Mouse (Mus musculus): ENCODE data around the gene Thg1l.

The Thg1l gene

DNA sequence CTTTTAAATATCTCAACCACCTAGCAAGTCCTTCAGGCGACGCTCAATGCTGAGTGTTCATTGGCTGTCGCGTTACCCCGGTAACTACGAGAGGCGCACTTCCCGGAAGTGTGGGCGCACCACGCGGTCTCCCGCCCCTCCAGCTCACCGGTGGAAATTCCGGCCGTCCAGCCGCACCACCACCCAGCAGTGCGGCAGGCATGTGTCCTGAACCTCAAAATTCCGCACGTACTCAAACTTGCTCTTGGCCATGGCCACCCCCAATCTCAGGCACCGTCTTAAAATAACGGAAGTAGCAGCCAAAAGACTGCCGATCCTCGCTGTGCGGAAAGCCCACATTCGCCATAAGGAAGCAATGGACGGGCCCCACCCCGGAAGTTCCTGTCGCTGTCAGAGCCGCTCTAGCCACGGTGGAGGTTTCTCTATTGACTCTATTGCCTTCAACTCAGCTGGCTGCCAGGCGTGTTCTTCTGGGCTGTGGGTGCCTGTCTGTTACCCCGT lies at the start of gene Thg1l:
Thg1l (minus strand) TSS at position 368 of the 501 bp plus-strand sequence.
- DNase-seq, result peak; percentile 91

DNA sequence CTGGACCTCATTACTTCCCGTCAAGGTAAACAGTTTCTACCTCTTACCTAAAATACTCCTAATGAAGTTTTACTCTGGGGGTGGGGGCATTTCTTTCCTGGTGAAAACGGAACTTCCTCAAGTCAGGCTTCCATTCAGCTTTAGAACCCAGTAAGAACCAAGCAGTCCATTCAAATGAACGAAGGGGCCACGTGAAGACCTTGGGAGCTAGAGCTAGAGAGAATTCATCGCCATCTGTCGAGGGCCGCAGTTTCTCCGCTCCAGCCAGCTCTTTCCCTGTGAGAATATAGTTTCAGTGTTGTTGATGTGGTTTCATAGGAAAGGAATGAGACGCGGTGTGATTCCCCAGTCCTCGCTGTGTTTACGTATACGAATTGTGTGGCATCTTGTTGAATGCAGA lies 36.8 kb upstream of the Thg1l start:
- no peak for DNase-seq

DNA sequence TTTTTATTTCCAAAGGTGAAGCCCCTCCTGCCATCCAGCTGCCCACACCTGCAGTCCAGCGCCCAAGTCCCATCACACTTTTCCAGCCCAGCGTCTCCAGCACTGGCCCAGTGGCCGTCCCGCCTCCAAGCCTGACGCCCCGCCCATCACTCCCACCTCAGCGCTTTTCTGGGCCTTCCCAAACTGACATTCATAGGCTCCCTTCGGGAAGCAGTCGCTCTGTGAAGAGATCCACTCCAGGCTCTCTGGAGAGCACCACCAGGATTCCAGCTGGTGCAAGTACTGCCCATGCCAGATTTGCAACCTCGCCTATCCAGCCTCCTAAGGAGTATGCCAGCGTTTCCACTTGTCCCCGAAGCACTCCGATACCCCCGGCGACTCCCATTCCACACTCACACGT lies 36.3 kb upstream of the Thg1l start:
- DNase-seq, result peak; percentile 8

DNA sequence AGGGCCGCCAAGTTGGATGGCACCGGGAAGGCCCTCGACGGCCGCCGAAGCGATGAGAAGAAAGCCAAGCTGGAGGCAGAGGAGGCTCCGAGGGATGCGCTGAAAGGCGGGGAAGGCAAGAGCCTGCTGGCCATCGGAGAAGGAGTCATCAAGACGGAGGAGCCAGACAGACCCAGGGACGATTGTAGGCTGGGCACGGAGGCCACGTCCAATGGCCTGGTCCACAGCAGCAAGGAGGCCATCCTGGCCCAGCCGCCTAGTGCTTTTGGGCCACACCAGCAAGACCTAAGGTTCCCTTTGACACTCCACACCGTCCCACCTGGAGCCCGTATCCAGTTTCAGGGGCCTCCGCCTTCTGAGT lies 25.6 kb upstream of the Thg1l start:
- DNase-seq, result no peak

DNA sequence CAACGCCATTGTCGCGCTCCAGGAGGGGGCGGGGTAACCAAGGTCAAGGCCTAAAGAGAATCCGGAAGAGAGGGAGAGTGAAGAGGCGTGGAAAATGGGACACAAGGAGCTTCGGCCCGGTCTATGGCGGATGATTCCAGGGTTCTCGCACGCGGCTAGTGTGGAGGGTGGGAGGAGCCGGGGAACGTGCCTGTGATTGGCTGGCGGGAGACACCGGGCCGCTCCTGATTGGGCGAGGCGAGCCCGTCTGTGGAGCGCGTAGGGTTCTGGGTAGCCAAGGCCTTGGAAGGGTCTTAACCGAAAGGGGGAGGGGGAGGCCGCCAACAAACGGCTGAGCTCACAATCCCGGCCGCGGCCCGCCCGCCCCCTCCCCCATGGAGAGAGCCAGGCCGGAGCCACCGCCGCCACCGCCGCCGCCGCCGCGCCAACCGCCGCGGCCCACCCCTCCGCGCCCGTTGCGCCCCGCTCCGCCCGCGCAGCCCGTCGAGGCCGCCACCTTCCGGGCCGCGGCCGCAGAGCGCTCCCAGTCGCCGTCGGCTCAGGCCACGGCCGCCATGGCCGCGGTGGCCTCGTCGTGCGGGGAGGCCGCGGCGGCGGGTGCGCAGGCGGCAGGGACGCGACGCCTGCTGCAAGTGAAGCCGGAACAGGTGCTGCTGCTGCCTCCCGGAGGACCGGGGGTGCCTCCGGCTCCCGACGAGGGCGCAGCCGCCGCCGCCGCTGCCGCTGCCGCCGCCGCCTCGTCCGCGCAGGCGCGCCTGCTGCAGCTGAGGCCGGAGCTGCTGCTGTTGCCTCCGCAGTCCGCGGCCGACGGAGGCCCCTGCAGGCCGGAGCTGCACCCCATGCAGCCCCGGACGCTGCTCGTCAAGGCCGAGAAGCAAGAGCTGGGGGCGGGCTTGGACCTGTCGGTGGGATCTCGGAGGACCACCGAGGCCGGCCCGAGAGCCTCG lies 24.9 kb upstream of the Thg1l start, which contains the start of gene Sox30:
Sox30 (plus strand) TSS at position 365 of the 947 bp plus-strand sequence.
- DNase-seq, result peak; percentile 75

DNA sequence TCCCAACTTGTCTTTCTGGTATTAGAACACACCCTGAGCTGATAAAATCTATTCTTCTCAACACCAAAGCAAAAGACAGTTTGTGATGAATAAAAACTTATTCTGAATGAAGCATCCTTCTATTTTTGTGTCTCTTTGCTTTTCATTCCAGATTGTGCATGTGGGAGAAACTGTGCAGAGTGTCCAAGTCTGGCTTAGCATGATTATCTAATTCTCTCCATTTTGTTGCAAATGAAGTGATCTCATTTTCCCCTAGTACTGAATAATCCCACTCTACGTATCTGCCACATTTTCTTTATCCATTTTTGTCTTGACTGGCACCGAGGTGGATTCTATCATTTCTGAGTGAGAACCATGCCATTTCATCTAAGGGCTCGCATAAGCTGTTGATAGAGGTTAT lies 20.8 kb upstream of the Thg1l start:
- no peak for DNase-seq

DNA sequence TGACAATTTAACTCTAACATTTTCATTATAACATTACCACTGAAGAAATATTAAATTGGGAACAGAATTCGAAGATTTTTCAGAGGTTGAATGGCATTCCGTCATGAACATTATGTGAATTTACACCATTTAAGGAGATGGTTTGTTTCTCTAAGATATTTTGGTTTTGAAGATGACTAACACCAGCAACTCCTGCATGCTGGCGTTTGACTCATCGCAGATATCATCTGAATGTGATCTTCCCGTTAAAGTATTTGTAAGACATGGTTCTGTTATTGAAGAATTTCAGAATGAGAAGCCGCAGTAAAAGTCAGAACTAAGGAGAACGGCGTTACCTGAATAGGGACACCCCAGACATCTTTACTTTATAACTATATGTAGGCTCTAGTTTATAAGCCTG lies 19.2 kb upstream of the Thg1l start:
- DNase-seq, result no peak

DNA sequence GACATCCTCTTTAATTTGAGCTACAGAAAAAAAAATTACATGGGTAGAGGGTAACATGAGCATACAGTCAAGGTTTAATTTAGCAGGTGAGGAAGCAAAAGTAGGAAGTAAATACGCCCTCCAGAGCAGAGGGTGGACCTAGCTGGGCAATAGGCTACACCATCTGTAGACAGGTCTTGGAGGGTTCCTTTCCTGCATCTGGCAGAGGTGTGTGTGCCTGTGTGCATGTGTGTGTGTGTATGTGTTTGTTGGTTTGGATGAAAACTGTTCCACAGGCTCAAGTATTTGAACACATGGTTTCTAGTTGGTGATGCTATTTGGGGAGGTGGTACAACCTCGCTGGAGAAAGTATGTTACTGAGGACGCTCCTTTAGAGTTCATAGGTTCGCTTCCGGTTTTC lies 18.3 kb upstream of the Thg1l start:
- no peak for DNase-seq

DNA sequence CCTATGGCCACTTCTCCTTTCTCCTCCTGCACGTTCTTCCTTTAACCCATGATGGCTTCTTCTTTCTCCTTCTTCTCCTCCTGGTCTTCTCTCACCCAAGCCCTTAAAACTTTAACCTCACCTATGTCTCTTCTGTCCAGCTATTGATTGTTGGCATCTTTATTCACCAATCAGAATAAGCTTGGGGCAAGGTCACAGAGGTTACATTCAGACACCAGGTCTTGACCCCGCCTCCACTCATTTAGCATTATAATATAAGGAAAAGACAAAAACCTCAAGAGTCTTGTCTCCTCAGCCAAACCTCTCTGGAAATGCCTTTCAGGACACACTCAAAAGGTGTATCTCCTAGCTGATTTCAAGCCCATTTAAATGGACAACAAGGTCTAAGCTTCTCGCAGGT lies 13.2 kb upstream of the Thg1l start:
- DNase-seq, result no peak

DNA sequence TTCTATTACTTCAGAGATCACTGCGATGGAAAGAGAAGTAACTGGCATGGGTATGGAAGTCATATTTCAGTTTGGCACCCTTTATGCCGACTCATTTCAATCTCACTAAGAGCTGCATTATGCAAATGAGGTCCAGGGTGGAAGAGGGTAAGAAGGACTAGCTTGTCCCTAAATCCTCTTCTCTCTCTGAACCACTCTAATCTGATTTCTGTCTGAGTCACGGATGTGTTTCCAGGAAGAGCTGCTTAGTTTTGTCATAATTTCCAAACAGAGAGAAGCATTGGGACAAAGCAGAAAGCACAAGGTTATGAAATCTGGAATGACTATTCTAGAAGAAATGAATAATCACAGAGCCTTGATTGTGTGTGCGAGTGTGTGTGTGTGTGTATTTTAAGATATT lies 11.6 kb upstream of the Thg1l start:
- DNase-seq, result no peak

DNA sequence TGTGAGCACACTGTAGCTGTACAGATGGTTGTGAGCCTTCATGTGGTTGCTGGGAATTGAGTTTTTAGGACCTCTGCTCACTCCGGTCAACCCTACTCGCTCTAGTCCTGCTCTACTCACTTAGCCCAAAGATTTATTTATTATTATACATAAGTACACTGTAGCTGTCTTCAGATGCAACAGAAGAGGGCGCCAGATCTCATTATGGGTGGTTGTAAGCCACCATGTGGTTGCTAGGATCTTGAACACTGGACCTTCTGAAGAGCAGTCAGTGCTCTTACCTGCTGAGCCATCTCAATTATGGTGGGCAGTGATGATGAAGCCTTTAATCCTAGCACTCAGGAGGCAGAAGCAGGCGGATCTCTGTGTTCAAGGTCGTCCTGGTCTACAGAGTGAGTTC lies 4.7 kb upstream of the Thg1l start:
- peak; percentile 48 for DNase-seq

DNA sequence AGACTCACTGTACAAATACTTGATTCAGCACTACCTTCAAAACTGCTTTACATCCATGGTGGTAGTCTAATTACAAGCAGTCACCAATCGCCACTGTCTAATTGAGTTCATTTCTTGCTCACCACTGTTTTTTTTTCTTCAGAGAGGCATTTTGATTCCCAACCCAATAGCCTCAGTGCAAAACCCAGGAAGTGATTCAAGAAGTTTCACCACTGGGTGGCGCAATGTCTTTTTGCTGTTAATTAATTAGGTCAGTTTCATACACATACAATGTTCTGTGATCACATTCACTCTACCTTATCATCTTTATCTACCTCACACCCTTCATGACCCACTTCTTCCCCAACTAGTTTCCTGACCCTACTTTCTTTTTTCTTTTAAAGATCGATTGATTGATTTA lies 4.3 kb upstream of the Thg1l start:
- DNase-seq, result peak; percentile 60

DNA sequence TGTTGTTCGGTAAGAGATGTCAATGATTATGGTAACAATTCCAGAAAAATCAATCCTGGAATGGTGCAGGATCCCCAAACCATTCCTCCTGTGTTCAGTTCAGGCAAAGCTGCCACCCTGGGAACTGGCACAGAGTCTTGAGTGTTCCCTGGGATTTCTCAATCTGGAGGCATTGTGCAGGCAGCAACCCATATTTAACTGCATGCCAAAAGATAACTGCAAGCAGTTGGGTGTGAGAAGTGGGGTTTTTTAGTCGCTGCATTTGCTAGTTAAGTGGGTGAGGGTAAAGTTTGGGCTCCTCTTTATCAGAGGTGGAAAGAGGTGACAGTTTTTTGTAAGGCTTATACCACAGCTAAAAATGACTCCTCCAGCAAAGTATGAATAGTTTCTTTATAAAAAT lies 7.8 kb downstream of the Thg1l start:
- no peak for DNase-seq

DNA sequence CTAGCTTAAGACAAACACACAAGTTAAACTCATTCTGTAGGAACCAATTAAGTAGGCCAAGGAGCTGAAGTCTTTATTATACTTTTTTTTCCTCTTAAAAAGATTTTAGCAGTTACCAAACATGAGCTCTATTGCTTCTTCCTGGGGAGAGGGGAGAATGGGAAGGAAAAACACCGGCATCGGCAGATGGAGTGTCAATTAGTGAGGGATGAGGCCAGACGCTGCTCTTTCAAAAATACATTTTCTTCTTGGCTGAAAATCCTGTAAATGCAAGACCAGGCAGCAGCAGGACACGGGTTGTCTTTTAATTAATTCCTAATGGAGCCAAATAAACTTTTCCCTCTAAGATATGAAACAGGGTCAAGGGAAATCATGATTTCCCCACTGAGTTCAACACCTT lies 8.5 kb downstream of the Thg1l start:
- DNase-seq, result no peak

DNA sequence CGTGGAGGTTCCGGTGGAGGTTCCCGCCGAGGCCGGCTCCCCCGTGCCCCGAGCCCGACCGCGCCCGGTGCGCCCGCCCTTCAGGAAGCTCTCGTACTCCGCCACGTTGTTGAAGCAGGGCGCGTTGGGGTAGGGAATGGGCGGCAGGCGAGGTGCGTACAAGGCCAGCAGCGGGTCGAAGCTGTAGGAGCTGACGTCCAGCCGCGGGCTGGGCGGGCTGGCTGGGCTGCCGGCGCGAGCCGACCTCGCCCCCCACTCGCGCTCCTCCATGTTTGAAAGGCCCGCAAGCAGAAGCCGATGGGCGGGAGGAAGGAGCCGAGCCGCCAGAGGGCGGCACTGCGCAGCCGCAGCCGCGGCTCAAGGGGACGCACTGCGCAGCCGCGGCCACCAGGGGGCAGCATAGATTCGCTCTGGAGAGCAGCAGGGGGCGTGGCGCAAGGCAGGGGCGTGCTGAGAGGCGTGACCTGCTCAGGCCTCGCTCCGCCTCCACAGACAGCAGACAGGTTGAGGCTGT lies 10.6 kb downstream of the Thg1l start, which contains the start of gene Lsm11:
Lsm11 (minus strand) TSS at position 293 of the 514 bp plus-strand sequence.
- DNase-seq, result peak; percentile 100

DNA sequence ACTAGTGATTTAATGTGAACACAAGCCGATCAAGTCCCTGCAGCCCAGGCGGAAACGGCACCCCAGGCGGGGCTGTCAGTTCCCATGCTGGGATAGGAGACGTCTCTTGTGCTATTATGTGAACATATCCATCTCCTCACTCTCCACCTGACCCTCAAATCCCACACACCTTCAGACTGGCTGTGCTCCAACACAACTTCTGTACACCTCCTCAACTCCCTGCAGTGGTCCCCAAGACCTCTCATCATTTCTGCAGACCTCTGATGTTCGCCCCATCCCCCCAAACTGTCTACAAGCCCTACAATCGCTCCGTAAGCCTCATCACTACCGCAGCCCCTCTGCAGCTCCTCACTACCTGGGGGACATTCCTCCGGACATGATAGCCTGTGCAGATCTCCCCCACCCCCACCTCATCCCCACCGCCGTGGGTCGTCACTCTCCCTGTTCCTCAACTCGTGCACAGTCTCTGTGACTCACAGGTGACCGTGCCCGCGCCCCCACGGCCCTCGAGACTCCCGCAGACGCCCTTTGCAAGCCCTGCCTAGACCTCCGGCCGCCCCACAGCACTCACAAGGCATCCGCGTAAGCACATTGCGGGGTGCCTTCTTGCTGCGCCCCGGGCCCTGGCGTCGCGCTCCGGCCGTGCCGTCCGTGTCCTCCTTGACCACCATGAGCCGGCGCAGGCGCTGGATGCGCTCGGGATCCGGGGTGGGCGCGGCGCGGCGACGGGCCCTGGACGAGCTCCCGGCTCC lies 11.2 kb downstream of the Thg1l start:
- peak; percentile 57 for DNase-seq

DNA sequence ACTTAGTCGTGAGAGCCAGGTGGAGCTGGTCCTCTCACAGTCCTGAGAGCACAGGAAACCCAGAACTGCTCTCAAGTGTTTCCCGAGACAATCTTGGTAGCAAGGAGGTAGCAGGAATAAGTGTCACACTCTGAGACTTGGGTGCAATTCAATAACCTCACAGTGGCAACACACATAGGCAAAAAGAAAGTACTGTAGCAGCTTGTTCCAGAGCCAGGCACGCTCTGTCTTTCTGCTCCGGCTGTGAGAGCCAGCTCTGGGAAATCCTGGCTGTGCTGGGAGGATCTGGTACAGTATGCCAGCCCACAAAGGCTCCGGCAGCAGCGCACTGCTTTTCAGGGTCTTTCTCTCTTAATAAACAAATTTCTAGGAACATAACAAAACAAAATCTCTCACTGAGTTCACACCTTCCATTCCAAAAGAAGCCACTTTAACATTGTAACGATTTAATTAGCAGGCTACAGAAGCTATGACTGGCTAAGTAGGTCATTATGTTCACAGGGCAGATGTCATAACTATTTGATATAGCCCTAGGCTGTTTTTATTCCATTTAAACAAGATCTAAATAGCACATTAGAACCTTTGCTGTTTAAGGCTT lies 12.1 kb downstream of the Thg1l start:
- no peak for DNase-seq

DNA sequence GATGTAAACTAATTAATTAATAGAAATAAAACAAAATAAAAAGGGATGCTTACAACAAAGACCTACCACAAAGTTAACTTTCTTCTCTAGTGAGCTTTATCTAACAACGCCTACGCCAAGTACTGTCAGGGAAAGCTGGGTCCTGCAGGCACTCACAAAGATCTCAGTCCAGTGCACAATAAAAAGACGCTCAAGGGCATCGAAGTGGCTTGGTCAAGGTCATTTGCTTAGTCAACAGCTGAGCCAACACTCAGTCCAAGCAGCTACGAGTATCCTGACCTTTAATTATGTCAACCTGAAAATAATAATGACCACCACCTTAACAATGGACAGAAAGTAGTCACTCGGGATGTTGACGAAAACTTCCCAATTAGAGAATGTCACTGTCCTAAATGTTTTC lies 13.0 kb downstream of the Thg1l start:
- DNase-seq, result no peak

DNA sequence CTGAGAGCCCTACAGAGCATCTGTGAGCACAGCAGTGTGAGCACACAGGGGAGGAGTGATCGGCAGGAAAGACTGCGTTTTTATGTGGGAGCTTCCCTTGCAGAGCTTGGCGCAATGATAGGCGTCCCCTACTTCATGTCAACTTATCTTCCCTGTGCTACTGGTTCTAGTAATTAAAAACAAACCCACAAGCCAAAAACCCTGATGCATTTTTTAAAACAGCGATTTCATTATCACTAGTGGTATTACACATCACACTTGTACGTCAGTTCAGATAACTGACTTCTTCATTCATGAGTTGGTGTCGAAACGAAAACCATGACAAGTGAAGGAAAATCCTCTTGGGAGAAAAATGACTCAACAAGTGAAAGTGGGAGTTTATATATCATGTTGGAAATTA lies 16.4 kb downstream of the Thg1l start:
- no peak for DNase-seq

DNA sequence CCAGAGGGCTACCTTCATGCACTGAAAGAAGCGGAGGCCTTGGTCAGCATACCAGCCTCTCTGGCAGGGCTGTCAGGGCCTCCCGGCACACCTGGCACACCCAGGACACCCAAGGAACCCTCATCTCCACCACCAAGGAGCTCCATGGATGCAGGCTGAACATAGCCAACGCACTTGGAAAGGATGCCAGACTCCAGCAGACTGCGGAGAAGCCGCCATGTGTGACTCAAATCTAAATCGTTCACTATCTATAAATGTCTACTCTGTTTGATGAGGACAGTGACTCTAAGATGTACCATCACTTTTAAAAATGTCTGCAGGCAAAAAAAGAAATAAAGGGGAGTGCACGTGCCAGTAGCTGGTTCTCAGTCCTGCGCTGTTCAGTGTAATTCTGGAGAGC lies 17.8 kb downstream of the Thg1l start:
- DNase-seq, result no peak

DNA sequence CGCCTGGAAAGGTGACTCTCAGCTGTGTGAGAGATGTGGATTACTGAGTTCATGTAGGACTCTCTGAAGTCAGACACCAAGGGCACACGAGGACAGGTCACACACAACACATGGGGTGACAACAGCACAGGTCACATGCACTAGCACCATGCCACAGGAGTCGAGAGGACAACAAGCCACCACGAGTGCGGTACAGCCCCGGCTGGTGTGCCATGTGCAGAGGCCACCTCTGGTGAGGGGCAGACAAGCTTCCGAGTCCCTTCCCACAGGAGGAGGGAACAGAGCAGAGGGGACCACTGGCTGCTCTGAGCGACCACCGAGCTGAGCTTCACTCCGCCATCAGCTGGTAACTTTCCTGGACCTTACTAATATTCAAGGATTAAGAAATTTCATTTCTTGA lies 22.5 kb downstream of the Thg1l start:
- DNase-seq, result no peak

DNA sequence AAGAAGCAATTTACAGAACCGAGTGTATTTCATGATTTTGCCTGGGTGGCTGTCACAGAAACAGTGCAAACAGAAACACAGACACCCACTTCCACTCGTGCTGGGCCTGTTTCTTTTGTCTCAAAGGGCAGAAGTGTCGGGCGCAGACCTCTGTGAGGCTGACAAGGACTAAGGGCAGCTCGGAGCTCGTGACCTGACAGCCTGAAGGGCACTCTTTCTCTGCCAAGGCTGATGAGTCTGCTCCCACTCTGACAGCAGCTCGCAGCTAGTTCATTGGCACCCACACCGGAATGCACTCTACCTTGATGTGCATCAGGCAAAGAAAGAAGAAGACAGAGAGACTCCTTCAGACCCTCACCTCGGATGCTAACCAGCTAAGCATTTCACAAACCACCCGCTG lies 25.8 kb downstream of the Thg1l start:
- no peak for DNase-seq

DNA sequence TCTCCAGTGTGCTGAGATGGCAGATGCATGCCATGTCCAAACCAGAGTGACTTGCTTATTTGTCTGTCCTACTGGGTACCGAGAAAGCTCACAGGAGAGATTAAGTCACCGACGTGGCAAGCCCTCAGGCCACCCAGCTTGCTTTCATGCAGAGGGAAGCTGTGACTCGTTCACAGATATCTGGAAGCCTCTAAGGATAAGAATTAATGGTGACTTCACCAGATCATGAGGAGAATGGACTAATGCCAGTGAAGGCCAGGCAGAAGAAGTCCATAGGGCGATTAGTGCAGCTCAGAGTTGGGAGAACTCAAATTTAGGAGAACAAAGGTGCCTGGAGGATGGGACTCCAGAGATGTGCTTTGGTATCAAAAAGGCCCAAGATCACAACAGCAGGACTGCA lies 27.8 kb downstream of the Thg1l start:
- no peak for DNase-seq

Data from thymus, postnatal 4 days (tissue).